ENCODE assay signal across 9 mouse cellular contexts in the genomic region with DNA sequence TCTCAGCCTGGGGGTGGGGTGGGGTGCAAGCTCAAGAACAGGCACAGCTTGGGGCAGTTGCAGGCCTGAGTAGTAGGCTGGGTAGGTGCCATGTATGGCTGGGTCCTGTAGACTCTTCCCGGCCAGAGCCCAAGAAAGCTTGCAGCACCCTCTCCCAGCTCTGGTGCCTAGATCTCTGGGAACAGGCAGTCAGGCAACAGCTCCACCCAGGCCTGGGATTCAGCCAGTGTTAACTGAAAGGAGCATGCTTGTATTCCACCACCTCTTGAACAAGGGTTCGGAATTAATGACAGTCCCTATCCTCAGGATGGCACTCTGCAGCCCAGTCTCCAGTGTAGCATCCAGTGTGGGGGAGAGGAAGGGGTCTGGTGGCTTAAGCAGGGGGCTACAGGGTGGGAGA. TPM values are rescaled to one million over a fixed set of nuclear protein-coding genes. Genes with fewer than 3 reads are reported as not detected.
DNase-seq lines count a peak whose midpoint lies in the region; ATAC-seq and TF ChIP-seq lines count a peak whose summit lies in the region.
"Had no signal": no experiment of that assay in that cellular context is flagged by ENCODE, and none has a peak within 500 bp of the region (broad histone marks: within the 10 kb centered on the region; RNA-seq: fewer than 3 reads in every experiment).

No protein-coding gene starts in this region.

- DNase-seq in kidney, postnatal 14 days: no peak
- no peak for DNase-seq in embryonic facial prominence, embryonic 14.5 days (ENCODE audit: low spot score)
- DNase-seq in heart, postnatal 25 days (ENCODE audit: low spot score): peak; percentile 35
- DNase-seq in lung, postnatal 0 days (ENCODE audit: low spot score): peak; percentile 55
- DNase-seq in thymus, adult 18-20 months: no peak
- DNase-seq in spleen, postnatal 10 days (ENCODE audit: low spot score in 2 of 2): no peak
- DNase-seq in right cerebral cortex, postnatal 14 days: no peak

- peak overlapping the region; percentile 83 for H3K27ac ChIP-seq in kidney, embryonic 16.5 days (ENCODE audit: low read length)
- peak overlapping the region; percentile 90 for H3K27ac ChIP-seq in embryonic facial prominence, embryonic 14.5 days (replicated peaks; ENCODE audit: low read depth, low read length)
- peak overlapping the region; percentile 80 for H3K27ac ChIP-seq in lung, postnatal 0 days (ENCODE audit: low read length)
- H3K27ac ChIP-seq: liver, embryonic 14.5 days had no signal

- no peak overlapping the region for H3K4me3 ChIP-seq in kidney, embryonic 16.5 days (ENCODE audit: low read length)
- no peak overlapping the region for H3K4me3 ChIP-seq in embryonic facial prominence, embryonic 14.5 days (ENCODE audit: low read depth, low read length)
- no peak overlapping the region for H3K4me3 ChIP-seq in lung, postnatal 0 days (ENCODE audit: low read depth, low read length)

- intact Hi-C loops in heart, postnatal 25 days (cut with DNase I): loop anchor here (1.0 to 10.0 kb wide), 2 partner anchors 21 to 463 kb away; partner anchors contain the start of genes Bnip3 and Inpp5a

- no peak overlapping the region for H3K4me2 ChIP-seq in kidney, embryonic 16.5 days (replicated peaks; ENCODE audit: low read depth, low read length)
- no peak overlapping the region for H3K4me2 ChIP-seq in embryonic facial prominence, embryonic 14.5 days (ENCODE audit: low read depth, low read length)
- no peak overlapping the region for H3K4me2 ChIP-seq in lung, postnatal 0 days (replicated peaks; ENCODE audit: low read depth, low read length)

- 91% methylated on average over 2 of the region's 2 CpGs for WGBS in kidney, embryonic 16.5 days
- 72% methylated on average over 2 of the region's 2 CpGs for WGBS in embryonic facial prominence, embryonic 14.5 days
- 65% methylated on average over 2 of the region's 2 CpGs for WGBS in lung, postnatal 0 days

- no peak for ATAC-seq in kidney, embryonic 16.5 days (ENCODE audit: low FRiP score, low TSS enrichment)
- ATAC-seq in embryonic facial prominence, embryonic 14.5 days (ENCODE audit: low read depth): no peak
- ATAC-seq in lung, postnatal 0 days: no peak

- no peaks in the 10 kb centered on the region for H3K36me3 ChIP-seq in kidney, embryonic 16.5 days (ENCODE audit: insufficient read depth, low read length)
- no peaks in the 10 kb centered on the region for H3K36me3 ChIP-seq in embryonic facial prominence, embryonic 14.5 days (ENCODE audit: control insufficient read depth, insufficient read depth, low read length)
- no peaks in the 10 kb centered on the region for H3K36me3 ChIP-seq in lung, postnatal 0 days (ENCODE audit: insufficient read depth, low read length)

- H3K9ac ChIP-seq in kidney, embryonic 16.5 days (replicated peaks; ENCODE audit: low read length): peak overlapping the region; percentile 42; the same call in 1 of the 2 replicates
- 0 out of 2 replicates have a peak overlapping the region, but pooled peaks have one; percentile 43 for H3K9ac ChIP-seq in embryonic facial prominence, embryonic 14.5 days (ENCODE audit: low read depth, low read length)
- H3K9ac ChIP-seq in lung, postnatal 0 days (replicated peaks; ENCODE audit: low read depth): no peak overlapping the region
- H3K9ac ChIP-seq: liver, embryonic 14.5 days had no signal

- H3K9me3 ChIP-seq in kidney, embryonic 16.5 days (ENCODE audit: low read length): no peaks in the 10 kb centered on the region
- H3K9me3 ChIP-seq in embryonic facial prominence, embryonic 14.5 days (ENCODE audit: control insufficient read depth, low read length): no peaks in the 10 kb centered on the region
- no peaks in the 10 kb centered on the region for H3K9me3 ChIP-seq in lung, postnatal 0 days (ENCODE audit: low read length)

- TF ChIP-seq EP300 in lung, postnatal 0 days (IDR thresholded peaks at IDR 0.05): no peak

- H3K4me1 ChIP-seq in kidney, embryonic 16.5 days (ENCODE audit: insufficient read depth, low read length): peaks cover 38% of the 10 kb centered on the region
- peaks cover 42% of the 10 kb centered on the region for H3K4me1 ChIP-seq in embryonic facial prominence, embryonic 14.5 days (ENCODE audit: control insufficient read depth, insufficient read depth, low read length)
- peaks cover 55% of the 10 kb centered on the region for H3K4me1 ChIP-seq in lung, postnatal 0 days (ENCODE audit: insufficient read depth, low read depth, low read length)

- no peak; the same call in 1 of the 2 replicates for TF ChIP-seq CTCF in lung, postnatal 0 days (IDR thresholded peaks at IDR 0.05)

- no peaks in the 10 kb centered on the region for H3K27me3 ChIP-seq in kidney, embryonic 16.5 days (ENCODE audit: insufficient read depth, low read length)
- no peaks in the 10 kb centered on the region for H3K27me3 ChIP-seq in embryonic facial prominence, embryonic 14.5 days (replicated peaks; ENCODE audit: control insufficient read depth, insufficient read depth, low read length)
- H3K27me3 ChIP-seq in lung, postnatal 0 days (replicated peaks; ENCODE audit: insufficient read depth, low read length): no peaks in the 10 kb centered on the region

RNA-seq across cellular contexts. Expression of gene Inpp5a, which starts 20.7 kb away (rescaled TPM):
- 16.0 and 17.7 TPM in 2 replicates for polyA plus RNA-seq in kidney, embryonic 16.5 days (2015; fragmentation: Nextera tagmentation; extraction: Ambion mirVana)
- 39.3 and 41.6 TPM in 2 replicates for polyA plus RNA-seq in embryonic facial prominence, embryonic 14.5 days (2014; fragmentation: Nextera tagmentation; extraction: Ambion mirVana)
- total RNA-seq in heart, postnatal 25 days (2021): 100 to 1,000 TPM; 292 to 306 TPM
- polyA plus RNA-seq in lung, postnatal 0 days (2015; fragmentation: Nextera tagmentation; extraction: Ambion mirVana): 41.3 and 44.8 TPM in 2 replicates

Comparison
In these comparisons a context has a peak if more than half of its experiments do, and no peak if none do; other contexts are left out.
1. DNase-seq: peak in heart, postnatal 25 days (single experiment) and lung, postnatal 0 days (single experiment); none in kidney, postnatal 14 days (single experiment), embryonic facial prominence, embryonic 14.5 days (single experiment), thymus, adult 18-20 months (0 of 2), spleen, postnatal 10 days (0 of 2) and right cerebral cortex, postnatal 14 days (single experiment).
2. Peak in every context shown above with its lines, with median percentiles within 50 percentile points of each other: H3K27ac ChIP-seq.